Mouse (Mus musculus) urinary bladder, postnatal 0 days (tissue): ENCODE measurements around the gene Defa36. TPM values are rescaled to one million over a fixed set of nuclear protein-coding genes. Genes with fewer than 3 reads are reported as not detected.

Source experiments
- polyA plus RNA-seq: library from polyadenylated mRNA; unstranded; fragments of >200 nt; fragmentation: Nextera tagmentation; extraction: Ambion mirVana; gene quantifications from 2 replicates; pipeline ENCODE4 v1.2.1, GENCODE M21; 2015

Gene Defa36
- polyA plus RNA-seq = not detected in 2 replicates

DNA sequence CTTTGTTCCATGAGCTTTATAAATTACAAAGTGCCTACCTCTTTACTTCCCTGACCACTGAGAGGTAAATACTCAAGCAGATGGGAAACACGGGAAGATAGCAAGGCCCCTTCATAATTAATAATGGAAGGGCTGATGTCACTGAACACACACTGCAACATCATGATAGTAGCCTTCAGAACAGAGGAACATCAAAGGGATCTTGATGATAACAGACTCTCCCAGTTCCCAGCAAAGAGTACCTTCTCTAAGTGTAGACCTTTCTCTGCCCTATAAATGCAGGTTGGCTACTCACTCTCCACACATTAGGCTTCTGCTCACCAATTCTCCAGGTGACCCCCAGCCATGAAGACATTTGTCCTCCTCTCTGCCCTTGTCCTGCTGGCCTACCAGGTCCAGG lies at the start of gene Defa36:
Gene Defa36 (plus strand): TSS at position 301 of the 400 bp plus-strand sequence.

DNA sequence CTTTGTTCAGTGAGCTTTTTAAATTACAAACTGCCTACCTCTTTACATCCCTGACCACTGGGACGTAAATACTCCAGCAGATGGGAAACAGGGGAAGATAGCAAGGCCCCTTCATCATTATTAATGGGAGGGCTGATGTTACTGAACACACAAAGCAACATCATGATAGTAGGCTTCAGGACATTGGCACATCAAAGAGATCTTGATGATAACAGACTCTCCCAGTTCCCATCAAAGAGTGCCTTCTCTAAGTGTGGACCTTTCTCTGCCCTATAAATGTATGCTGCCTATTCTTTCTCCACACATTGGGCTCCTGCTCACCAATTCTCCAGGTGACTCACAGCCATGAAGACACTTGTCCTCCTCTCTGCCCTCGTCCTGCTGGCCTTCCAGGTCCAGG lies 49.0 kb upstream of the Defa36 start, which contains the start of gene Defa2:
Gene Defa2 (plus strand): TSS at position 301 of the 400 bp plus-strand sequence.

DNA sequence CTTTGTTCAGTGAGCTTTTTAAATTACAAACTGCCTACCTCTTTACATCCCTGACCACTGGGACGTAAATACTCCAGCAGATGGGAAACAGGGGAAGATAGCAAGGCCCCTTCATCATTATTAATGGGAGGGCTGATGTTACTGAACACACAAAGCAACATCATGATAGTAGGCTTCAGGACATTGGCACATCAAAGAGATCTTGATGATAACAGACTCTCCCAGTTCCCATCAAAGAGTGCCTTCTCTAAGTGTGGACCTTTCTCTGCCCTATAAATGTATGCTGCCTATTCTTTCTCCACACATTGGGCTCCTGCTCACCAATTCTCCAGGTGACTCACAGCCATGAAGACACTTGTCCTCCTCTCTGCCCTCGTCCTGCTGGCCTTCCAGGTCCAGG lies 35.7 kb upstream of the Defa36 start, which contains the start of gene Defa33:
Gene Defa33 (plus strand): TSS at position 301 of the 400 bp plus-strand sequence.

DNA sequence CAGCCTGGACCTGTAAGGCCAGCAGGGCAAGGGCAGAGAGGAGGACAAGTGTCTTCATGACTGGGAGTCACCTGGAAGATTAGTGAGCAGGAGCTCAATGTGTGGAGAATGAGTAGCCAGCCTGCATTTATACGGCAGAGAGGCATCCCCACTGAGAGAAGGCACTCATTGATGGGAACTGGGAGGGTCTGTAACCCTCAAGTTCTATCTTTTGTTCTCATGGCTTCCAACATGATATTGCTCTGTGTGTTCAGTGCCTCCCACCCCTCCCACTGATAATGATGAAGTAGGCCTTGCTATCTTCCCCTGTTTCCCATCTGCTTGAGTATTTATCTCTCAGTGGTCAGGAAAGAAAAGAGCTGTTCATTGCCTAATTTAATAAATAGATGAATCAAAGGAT lies 29.2 kb downstream of the Defa36 start, which contains the start of gene Gm7849:
Gene Gm7849 (minus strand): TSS at position 101 of the 400 bp plus-strand sequence.

Other genes with a start within 250 kb of the Defa36 start
- gene Defa31, start 235.8 kb upstream of the Defa36 start, polyA plus RNA-seq = not detected in 2 replicates
- gene Gm15293, start 225.8 kb upstream of the Defa36 start, polyA plus RNA-seq = not detected in 2 replicates
- gene Gm15292, start 177.7 kb upstream of the Defa36 start, polyA plus RNA-seq = not detected in 2 replicates
- gene Defa27, start 111.9 kb upstream of the Defa36 start, polyA plus RNA-seq = not detected in 2 replicates
- gene Defa29, start 100.4 kb upstream of the Defa36 start, polyA plus RNA-seq = not detected in 2 replicates
- not detected in 2 replicates for gene Defa2, start 48.9 kb upstream of the Defa36 start, polyA plus RNA-seq
- not detected in 2 replicates for gene Defa33, start 35.6 kb upstream of the Defa36 start, polyA plus RNA-seq
- gene Gm7849, start 29.1 kb downstream of the Defa36 start, polyA plus RNA-seq = not detected in 2 replicates
- not detected in 2 replicates for gene Defa20, start 81.8 kb downstream of the Defa36 start, polyA plus RNA-seq
- gene Defa32, start 101.6 kb downstream of the Defa36 start, polyA plus RNA-seq = not detected in 2 replicates
- not detected in 2 replicates for gene Defa37, start 138.0 kb downstream of the Defa36 start, polyA plus RNA-seq
- not detected in 2 replicates for gene Defa28, start 155.6 kb downstream of the Defa36 start, polyA plus RNA-seq
- gene Gm7861, start 167.1 kb downstream of the Defa36 start, polyA plus RNA-seq = not detected in 2 replicates
- not detected in 2 replicates for gene Defa26, start 190.8 kb downstream of the Defa36 start, polyA plus RNA-seq
- gene Defa17, start 228.4 kb downstream of the Defa36 start, polyA plus RNA-seq = not detected in 2 replicates
- not detected in 2 replicates for gene Defa34, start 238.4 kb downstream of the Defa36 start, polyA plus RNA-seq